Mouse (Mus musculus): ENCODE data around the gene Fuca2. TPM values are rescaled to one million over a fixed set of nuclear protein-coding genes. Genes with fewer than 3 reads are reported as not detected.

Gene Fuca2
- polyA plus RNA-seq, 1 experiment from 2014 or later: 52.5 TPM

DNA sequence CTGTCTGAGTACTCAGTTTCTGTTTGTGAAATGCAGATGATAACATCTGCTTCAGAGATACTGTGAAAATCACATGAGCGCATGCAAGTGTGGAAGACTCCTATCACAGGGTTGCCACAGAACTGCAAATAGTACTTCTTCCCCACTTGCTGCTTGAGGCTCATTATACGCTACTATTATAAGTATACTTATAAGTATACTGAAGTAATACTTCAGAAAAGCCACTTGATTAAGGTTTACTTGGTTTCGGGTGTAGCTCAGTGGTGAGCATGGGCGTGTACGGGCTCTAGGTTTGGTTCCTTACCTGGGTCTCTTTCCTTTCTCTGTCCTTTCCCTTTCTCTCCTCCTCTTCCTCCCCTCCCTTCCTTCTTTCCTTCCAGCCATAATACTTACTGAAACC, 42.4 kb downstream of the Fuca2 start:
- no peak overlapping the region for H3K4me2 ChIP-seq
- no peak overlapping the region for H3K27ac ChIP-seq (ENCODE audit: low read depth, low read length)
- H3K9me3 ChIP-seq (replicated peaks; ENCODE audit: control insufficient read depth, low read length): no peaks in the 10 kb centered on the region
- 90% methylated on average over 5 of the region's 5 CpGs for WGBS (ENCODE audit: insufficient replicate concordance)
- peaks cover 8% of the 10 kb centered on the region; the same call in 1 of the 2 replicates for H3K36me3 ChIP-seq (ENCODE audit: control insufficient read depth, insufficient read depth, low read length)
- no peaks in the 10 kb centered on the region for H3K4me1 ChIP-seq (ENCODE audit: control insufficient read depth, insufficient read depth, low read length)
- ATAC-seq (replicated peaks; ENCODE audit: insufficient number of reproducible peaks, low FRiP score, low TSS enrichment): no peak
- no peak overlapping the region for H3K4me3 ChIP-seq (ENCODE audit: low read depth, low read length)
- H3K9ac ChIP-seq (ENCODE audit: low read depth, low read length): no peak overlapping the region
- H3K27me3 ChIP-seq (ENCODE audit: control insufficient read depth, insufficient read depth, low read length): no peaks in the 10 kb centered on the region

- Histone ChIP-seq H3K9ac (ENCODE audit: low read depth, low read length) (peak within 1 kb of the TSS; percentile 80), H3K9me3 (replicated peaks; ENCODE audit: control insufficient read depth, low read length) (no peaks in the 10 kb centered on the region), H3K27me3 (ENCODE audit: control insufficient read depth, insufficient read depth, low read length) (no peaks in the 10 kb centered on the region), H3K4me2 (peak within 1 kb of the TSS; percentile 73), H3K36me3 (ENCODE audit: control insufficient read depth, insufficient read depth, low read length) (no peaks in the 10 kb centered on the region), H3K4me1 (ENCODE audit: control insufficient read depth, insufficient read depth, low read length) (peaks cover 8% of the 10 kb centered on the region), H3K4me3 (ENCODE audit: low read depth, low read length) (peak within 1 kb of the TSS; percentile 67), H3K27ac (ENCODE audit: low read depth, low read length) (peak within 1 kb of the TSS; percentile 47; the same call in 1 of the 2 replicates)
- ATAC-seq (replicated peaks; ENCODE audit: insufficient number of reproducible peaks, low FRiP score, low TSS enrichment): peak; percentile 89
- WGBS (ENCODE audit: insufficient replicate concordance): under 1% methylated on average over 51 of the region's 51 CpGs
Measured at GRCm38 (mm10) chr10:13552646-13553497, 53.5 kb downstream of the Fuca2 start, which contains the start of the genes Adat2 and Pex3. Adat2 (plus strand) TSS chr10:13552894. Pex3 (minus strand) TSS chr10:13553142.

- peaks cover 8% of the 10 kb centered on the region for H3K4me1 ChIP-seq (ENCODE audit: control insufficient read depth, insufficient read depth, low read length)
- H3K9me3 ChIP-seq (replicated peaks; ENCODE audit: control insufficient read depth, low read length): no peaks in the 10 kb centered on the region
- no peaks in the 10 kb centered on the region for H3K27me3 ChIP-seq (ENCODE audit: control insufficient read depth, insufficient read depth, low read length)
- H3K4me2 ChIP-seq: peak overlapping the region; percentile 73
- no peak overlapping the region; the same call in 1 of the 2 replicates for H3K27ac ChIP-seq (ENCODE audit: low read depth, low read length)
- ATAC-seq (replicated peaks; ENCODE audit: insufficient number of reproducible peaks, low FRiP score, low TSS enrichment): no peak
- H3K9ac ChIP-seq (ENCODE audit: low read depth, low read length): peak overlapping the region; percentile 80
- WGBS (ENCODE audit: insufficient replicate concordance): 32% methylated on average over 10 of the region's 10 CpGs
- H3K36me3 ChIP-seq (ENCODE audit: control insufficient read depth, insufficient read depth, low read length): no peaks in the 10 kb centered on the region
- H3K4me3 ChIP-seq (ENCODE audit: low read depth, low read length): peak overlapping the region; percentile 67
Measured at GRCm38 (mm10) chr10:13553498-13553985, 54.2 kb downstream of the Fuca2 start.

DNA sequence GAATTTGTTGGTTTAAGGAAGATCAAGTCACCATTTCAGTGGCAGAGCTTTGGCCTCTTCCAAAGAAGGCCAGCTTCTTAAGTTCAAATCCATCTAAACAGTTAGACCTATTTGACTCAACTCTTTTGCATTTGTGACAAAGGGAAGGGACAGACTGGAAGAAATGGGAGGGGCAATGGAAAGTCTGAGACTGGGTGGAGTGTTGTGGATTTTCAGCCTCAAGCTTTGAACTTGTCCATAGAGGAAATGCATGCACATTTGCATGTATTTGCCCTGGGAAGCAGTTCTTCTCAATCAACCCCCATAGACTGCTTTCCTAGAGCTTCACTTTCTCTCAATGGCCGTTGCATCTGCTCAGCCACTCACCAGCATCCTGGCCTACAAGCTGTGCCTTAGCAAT, 55.0 kb downstream of the Fuca2 start:
- WGBS (ENCODE audit: insufficient replicate concordance): 84% methylated on average over 1 of the region's 1 CpGs
- Histone ChIP-seq H3K4me3 (ENCODE audit: low read depth, low read length) (no peak overlapping the region), H3K9ac (ENCODE audit: low read depth, low read length) (no peak overlapping the region), H3K4me2 (no peak overlapping the region), H3K27ac (ENCODE audit: low read depth, low read length) (no peak overlapping the region), H3K27me3 (ENCODE audit: control insufficient read depth, insufficient read depth, low read length) (no peaks in the 10 kb centered on the region), H3K4me1 (ENCODE audit: control insufficient read depth, insufficient read depth, low read length) (peaks cover 8% of the 10 kb centered on the region), H3K9me3 (replicated peaks; ENCODE audit: control insufficient read depth, low read length) (no peaks in the 10 kb centered on the region), H3K36me3 (ENCODE audit: control insufficient read depth, insufficient read depth, low read length) (no peaks in the 10 kb centered on the region)
- ATAC-seq (replicated peaks; ENCODE audit: insufficient number of reproducible peaks, low FRiP score, low TSS enrichment): no peak

DNA sequence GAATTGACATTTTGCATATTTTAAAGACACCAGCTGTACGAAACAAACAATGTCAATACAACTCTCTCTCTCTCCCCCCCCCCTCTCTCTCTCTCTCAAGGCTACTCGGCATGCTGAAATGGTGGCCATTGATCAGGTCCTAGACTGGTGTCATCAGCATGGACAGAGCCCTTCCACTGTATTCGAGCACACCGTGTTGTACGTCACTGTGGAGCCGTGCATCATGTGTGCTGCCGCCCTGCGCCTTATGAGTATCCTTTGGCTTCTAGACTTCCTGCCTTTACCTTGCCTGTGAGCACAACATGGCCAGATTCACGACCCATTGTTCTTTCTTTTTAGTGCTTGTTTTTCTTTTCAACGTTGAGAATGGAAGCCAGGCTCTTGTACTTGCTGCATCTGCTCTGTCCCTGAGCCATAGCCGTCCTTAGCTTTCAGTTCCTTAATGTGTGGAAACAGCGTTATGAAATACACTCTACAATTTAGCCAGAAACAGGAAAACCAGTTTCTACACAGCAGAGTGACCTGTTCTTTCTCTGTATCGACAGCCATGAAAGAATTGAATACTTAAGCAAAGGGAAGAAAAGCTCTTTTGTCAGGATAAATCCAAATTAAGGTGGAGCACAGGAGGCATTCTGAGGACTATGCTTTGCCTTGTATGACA, 60.8 kb downstream of the Fuca2 start:
- Histone ChIP-seq H3K9me3 (replicated peaks; ENCODE audit: control insufficient read depth, low read length) (no peaks in the 10 kb centered on the region), H3K4me3 (ENCODE audit: low read depth, low read length) (no peak overlapping the region), H3K4me1 (ENCODE audit: control insufficient read depth, insufficient read depth, low read length) (no peaks in the 10 kb centered on the region), H3K27me3 (ENCODE audit: control insufficient read depth, insufficient read depth, low read length) (no peaks in the 10 kb centered on the region), H3K36me3 (ENCODE audit: control insufficient read depth, insufficient read depth, low read length) (peaks cover 2% of the 10 kb centered on the region; the same call in 1 of the 2 replicates), H3K4me2 (no peak overlapping the region), H3K27ac (ENCODE audit: low read depth, low read length) (no peak overlapping the region), H3K9ac (ENCODE audit: low read depth, low read length) (no peak overlapping the region)
- ATAC-seq (replicated peaks; ENCODE audit: insufficient number of reproducible peaks, low FRiP score, low TSS enrichment): no peak
- WGBS (ENCODE audit: insufficient replicate concordance): 85% methylated on average over 13 of the region's 13 CpGs

DNA sequence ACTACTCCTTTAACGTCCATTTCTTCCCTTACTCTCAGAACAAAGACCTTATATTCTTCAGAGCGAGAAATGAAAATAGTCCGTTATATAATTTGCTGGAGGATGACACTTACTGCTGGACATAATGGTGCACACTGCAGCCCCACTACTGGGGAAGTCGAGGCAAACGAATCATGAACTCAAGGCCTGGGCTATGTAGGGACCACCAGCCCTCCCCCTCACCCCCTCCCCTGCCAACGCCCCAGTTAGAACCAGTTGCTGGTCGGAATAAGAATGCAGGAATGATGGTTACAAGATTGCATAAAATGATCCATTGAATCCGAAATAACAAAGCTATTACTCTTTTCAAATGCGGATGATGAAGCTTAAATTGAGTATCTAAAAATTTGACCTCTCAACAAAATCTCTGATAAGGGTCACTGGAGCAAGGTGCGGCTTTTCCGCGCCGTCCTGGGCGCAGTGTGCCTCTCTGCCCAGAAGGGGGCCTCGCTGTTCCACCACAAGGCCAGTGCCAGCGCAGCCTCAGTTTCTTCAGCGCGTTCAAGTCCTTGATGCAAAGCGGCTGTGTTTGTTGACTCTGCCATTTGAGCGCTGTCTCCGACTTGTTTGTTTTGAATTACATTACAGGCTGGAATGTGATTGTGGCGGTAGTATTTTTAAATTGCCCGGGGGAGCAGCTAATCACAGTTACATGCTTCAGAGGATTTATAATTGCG, 65.2 kb downstream of the Fuca2 start:
- peak overlapping the region; percentile 21 for H3K4me3 ChIP-seq (ENCODE audit: low read depth, low read length)
- 24% methylated on average over 24 of the region's 24 CpGs for WGBS (ENCODE audit: insufficient replicate concordance)
- ATAC-seq (replicated peaks; ENCODE audit: insufficient number of reproducible peaks, low FRiP score, low TSS enrichment): no peak

GRCm38 (mm10) chr10:13565080-13565448, 65.7 kb downstream of the Fuca2 start:
- Histone ChIP-seq H3K9ac (ENCODE audit: low read depth, low read length) (0 out of 2 replicates have a peak overlapping the region, but pooled peaks have one; percentile 30), H3K4me3 (ENCODE audit: low read depth, low read length) (peak overlapping the region; percentile 21), H3K4me1 (ENCODE audit: control insufficient read depth, insufficient read depth, low read length) (no peaks in the 10 kb centered on the region), H3K36me3 (ENCODE audit: control insufficient read depth, insufficient read depth, low read length) (peaks cover 2% of the 10 kb centered on the region; the same call in 1 of the 2 replicates), H3K27ac (ENCODE audit: low read depth, low read length) (no peak overlapping the region), H3K9me3 (replicated peaks; ENCODE audit: control insufficient read depth, low read length) (no peaks in the 10 kb centered on the region), H3K27me3 (ENCODE audit: control insufficient read depth, insufficient read depth, low read length) (no peaks in the 10 kb centered on the region), H3K4me2 (peak overlapping the region; percentile 64)
- WGBS (ENCODE audit: insufficient replicate concordance): 56% methylated on average over 8 of the region's 8 CpGs
- ATAC-seq (replicated peaks; ENCODE audit: insufficient number of reproducible peaks, low FRiP score, low TSS enrichment): no peak

More for the DNA sequence above, 65.2 kb downstream of the Fuca2 start:
- H3K4me1 ChIP-seq (ENCODE audit: control insufficient read depth, insufficient read depth, low read length): no peaks in the 10 kb centered on the region
- H3K27me3 ChIP-seq (ENCODE audit: control insufficient read depth, insufficient read depth, low read length): no peaks in the 10 kb centered on the region
- no peaks in the 10 kb centered on the region for H3K9me3 ChIP-seq (replicated peaks; ENCODE audit: control insufficient read depth, low read length)
- H3K4me2 ChIP-seq: peak overlapping the region; percentile 64
- H3K9ac ChIP-seq (ENCODE audit: low read depth, low read length): 0 out of 2 replicates have a peak overlapping the region, but pooled peaks have one; percentile 30
- H3K27ac ChIP-seq (ENCODE audit: low read depth, low read length): no peak overlapping the region
- peaks cover 2% of the 10 kb centered on the region; the same call in 1 of the 2 replicates for H3K36me3 ChIP-seq (ENCODE audit: control insufficient read depth, insufficient read depth, low read length)

GRCm38 (mm10) chr10:13566393-13566792, 67.1 kb downstream of the Fuca2 start:
- WGBS (ENCODE audit: insufficient replicate concordance): 51% methylated on average over 13 of the region's 13 CpGs
- Histone ChIP-seq H3K4me1 (ENCODE audit: control insufficient read depth, insufficient read depth, low read length) (no peaks in the 10 kb centered on the region), H3K9ac (ENCODE audit: low read depth, low read length) (no peak overlapping the region), H3K36me3 (ENCODE audit: control insufficient read depth, insufficient read depth, low read length) (peaks cover 2% of the 10 kb centered on the region; the same call in 1 of the 2 replicates), H3K4me3 (ENCODE audit: low read depth, low read length) (no peak overlapping the region), H3K4me2 (no peak overlapping the region), H3K9me3 (replicated peaks; ENCODE audit: control insufficient read depth, low read length) (no peaks in the 10 kb centered on the region), H3K27me3 (ENCODE audit: control insufficient read depth, insufficient read depth, low read length) (no peaks in the 10 kb centered on the region), H3K27ac (ENCODE audit: low read depth, low read length) (no peak overlapping the region)
- no peak for ATAC-seq (replicated peaks; ENCODE audit: insufficient number of reproducible peaks, low FRiP score, low TSS enrichment)

All from heart, embryonic 11.5 days (tissue).